Mouse (Mus musculus): ENCODE measurements around the gene Pcif1.

GRCm38 (mm10) chr2:164899723-164900459 lies 20.8 kb downstream of the Pcif1 start:
- TF ChIP-seq NRF1 (IDR thresholded peaks at IDR 0.05; ENCODE audit: low read depth, low read length) = no peak
- no peak for TF ChIP-seq USF1 (IDR thresholded peaks at IDR 0.05; ENCODE audit: low read depth, low read length)
- no peak for TF ChIP-seq CTCF (conservative IDR thresholded peaks at IDR 0.05 in 1 of 2, IDR thresholded peaks at IDR 0.05 in 1 of 2; ENCODE audit: low read depth in 2 of 2, low read length in 2 of 2)
- no peak for TF ChIP-seq POLR2A (IDR thresholded peaks at IDR 0.05; ENCODE audit: low read depth, low read length)
- TF ChIP-seq IRF4 (IDR thresholded peaks at IDR 0.05; ENCODE audit: low read depth, low read length) = no peak
- TF ChIP-seq UBTF (IDR thresholded peaks at IDR 0.05; ENCODE audit: low read depth, low read length) = no peak
- no peak for TF ChIP-seq MXI1 (IDR thresholded peaks at IDR 0.05; ENCODE audit: low read depth, low read length)
- TF ChIP-seq RAD21 (IDR thresholded peaks at IDR 0.05; ENCODE audit: low read depth, low read length) = no peak
- no peak for TF ChIP-seq TCF12 (IDR thresholded peaks at IDR 0.05; ENCODE audit: low read depth, low read length)

Measured in CH12.LX (cell line).